Comparison of ENCODE assay signal across 19 mouse cellular contexts in the genomic region with DNA sequence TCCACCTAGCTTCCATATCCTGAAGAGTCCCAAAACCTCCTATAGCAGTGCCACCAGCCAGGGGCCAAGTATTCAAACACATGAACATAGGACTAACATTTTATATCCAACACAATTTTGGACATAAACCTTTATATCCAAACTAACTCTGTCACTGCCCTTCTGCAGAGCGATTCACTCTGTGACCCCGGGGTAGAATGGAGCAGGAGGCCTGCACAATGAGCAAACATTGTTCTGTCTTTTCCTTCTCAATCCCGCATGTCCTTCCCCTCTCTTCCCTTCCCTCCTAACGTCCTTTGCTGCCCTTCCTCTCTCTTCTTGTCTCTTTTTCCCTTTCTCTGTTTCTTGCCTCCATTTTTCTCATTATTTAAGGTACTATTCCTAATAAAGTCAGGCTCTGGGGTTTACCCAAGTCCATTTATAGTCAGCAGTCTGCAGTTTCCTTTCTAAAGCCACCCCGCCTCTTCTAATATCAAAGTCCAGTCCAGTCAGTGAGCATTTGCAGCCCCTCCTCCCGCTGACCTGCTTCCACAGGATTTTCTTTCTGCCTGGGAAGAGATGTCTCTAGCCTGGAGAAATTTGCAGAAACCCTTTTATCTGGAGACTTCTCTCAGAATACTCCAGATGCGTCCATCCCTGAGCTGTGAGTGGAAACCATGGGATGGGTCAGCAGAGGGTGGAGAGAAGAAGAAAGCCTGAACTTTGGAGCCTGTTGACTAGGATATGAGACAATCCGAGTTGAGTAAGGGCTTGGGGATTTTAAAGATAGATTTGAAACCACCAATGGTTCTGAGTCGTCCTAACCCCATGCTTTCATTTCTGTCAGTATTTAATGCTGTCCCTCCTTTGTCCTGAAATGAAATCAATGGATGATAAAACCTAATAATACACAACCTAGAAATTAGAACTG. TPM values are rescaled to one million over a fixed set of nuclear protein-coding genes. Genes with fewer than 3 reads are reported as not detected.
DNase-seq lines count a peak whose midpoint lies in the region; ATAC-seq and TF ChIP-seq lines count a peak whose summit lies in the region.
"Had no signal": no experiment of that assay in that cellular context is flagged by ENCODE, and none has a peak within 500 bp of the region (broad histone marks: within the 10 kb centered on the region; RNA-seq: fewer than 3 reads in every experiment).

Gene Agxt2, plus strand, starts transcription at position 494 of the 910 bp plus-strand sequence.

- peak within 1 kb of the TSS in 1 of 2 experiments; percentile 36; a peak in 3 of 4 replicates for H3K4me3 ChIP-seq in liver, embryonic 14.5 days (ENCODE audit: insufficient read depth in 1 of 2, low read depth in 2 of 2, low read length in 2 of 2)
- H3K4me3 ChIP-seq in hindbrain, embryonic 11.5 days (ENCODE audit: low read depth, low read length) = no peak within 1 kb of the TSS
- H3K4me3 ChIP-seq: limb, embryonic 10.5 days had no signal

- no peaks in the 10 kb centered on the region for H3K36me3 ChIP-seq in liver, embryonic 14.5 days (replicated peaks; ENCODE audit: control insufficient read depth, insufficient read depth, low read depth)
- no peaks in the 10 kb centered on the region for H3K36me3 ChIP-seq in hindbrain, embryonic 11.5 days (ENCODE audit: control insufficient read depth, insufficient read depth, low read length)
- H3K36me3 ChIP-seq: limb, embryonic 10.5 days had no signal

- H3K4me1 ChIP-seq in liver, embryonic 14.5 days (replicated peaks; ENCODE audit: control insufficient read depth in 2 of 2, insufficient read depth in 2 of 2, low read length in 1 of 2) = peaks cover 0 to 2% of the 10 kb centered on the region in 2 experiments; a peak in 1 of 4 replicates
- H3K4me1 ChIP-seq in hindbrain, embryonic 11.5 days (replicated peaks; ENCODE audit: control insufficient read depth, insufficient read depth, low read length) = no peaks in the 10 kb centered on the region
- H3K4me1 ChIP-seq: limb, embryonic 10.5 days had no signal

- peak; percentile 27 for DNase-seq in retina, postnatal 1 day
- no peak for DNase-seq in retina, embryonic 14.5 days (ENCODE audit: low spot score)
- peak; percentile 72 to 84 for DNase-seq in kidney, postnatal 25 days
- DNase-seq in liver, embryonic 14.5 days (ENCODE audit: low read depth in 3 of 3, low spot score in 3 of 3) = no peak
- no peak for DNase-seq in hindbrain, embryonic 11.5 days (ENCODE audit: low spot score)
- DNase-seq in lung, adult 18-20 months = no peak
- DNase-seq in ovary, postnatal 10 days (ENCODE audit: low spot score) = no peak
- no peak for DNase-seq in layer of hippocampus, adult 11-12 months (ENCODE audit: low spot score)
- DNase-seq: cerebellum, adult 11-12 months; cerebellum, postnatal 36 days; gastrocnemius, postnatal 14 days; heart, postnatal 36 days had no signal

- peak; percentile 50; the same call in 1 of the 2 replicates for ATAC-seq in liver, embryonic 14.5 days (ENCODE audit: insufficient read depth)
- no peak for ATAC-seq in hindbrain, embryonic 11.5 days (ENCODE audit: low FRiP score)
- ATAC-seq: lung, postnatal 0 days; Patski had no signal

- H3K9me3 ChIP-seq in liver, embryonic 14.5 days (ENCODE audit: control insufficient read depth, low read length) = no peaks in the 10 kb centered on the region
- H3K9me3 ChIP-seq in hindbrain, embryonic 11.5 days (ENCODE audit: control insufficient read depth, low read length) = no peaks in the 10 kb centered on the region
- H3K9me3 ChIP-seq: limb, embryonic 10.5 days had no signal

- H3K27ac ChIP-seq in liver, embryonic 14.5 days = no peak within 1 kb of the TSS
- H3K27ac ChIP-seq in hindbrain, embryonic 11.5 days (ENCODE audit: low read depth, low read length) = no peak within 1 kb of the TSS
- H3K27ac ChIP-seq: limb, embryonic 10.5 days had no signal

- no peak for TF ChIP-seq EP300 in liver, embryonic 14.5 days (IDR thresholded peaks at IDR 0.05; ENCODE audit: low read depth)

- peak within 1 kb of the TSS; percentile 21 for H3K4me2 ChIP-seq in liver, embryonic 14.5 days (ENCODE audit: low read depth)
- H3K4me2 ChIP-seq in hindbrain, embryonic 11.5 days (replicated peaks; ENCODE audit: low read depth, low read length) = no peak within 1 kb of the TSS
- H3K4me2 ChIP-seq: heart, embryonic 11.5 days had no signal

- no peak for TF ChIP-seq CTCF in liver, embryonic 14.5 days (IDR thresholded peaks at IDR 0.05; ENCODE audit: low read depth)

- no peaks in the 10 kb centered on the region for H3K27me3 ChIP-seq in liver, embryonic 14.5 days (ENCODE audit: control insufficient read depth, insufficient read depth, low read length)
- H3K27me3 ChIP-seq in hindbrain, embryonic 11.5 days (ENCODE audit: control insufficient read depth, insufficient read depth, low read length) = no peaks in the 10 kb centered on the region

- no peak within 1 kb of the TSS for H3K9ac ChIP-seq in liver, embryonic 14.5 days (replicated peaks)
- no peak within 1 kb of the TSS for H3K9ac ChIP-seq in hindbrain, embryonic 11.5 days (ENCODE audit: low read depth, low read length)

- WGBS in liver, embryonic 14.5 days (ENCODE audit: insufficient replicate concordance) = 49% methylated on average over 9 of the region's 9 CpGs
- 81% methylated on average over 9 of the region's 9 CpGs for WGBS in hindbrain, embryonic 11.5 days

RNA-seq across cellular contexts. Expression of gene Agxt2, which starts in this region (rescaled TPM):
- 8.0 and 11.2 TPM in 2 replicates for polyA plus RNA-seq in liver, embryonic 14.5 days (2012; rRNA removed)
- 7.5 and 9.4 TPM in 2 replicates for polyA plus RNA-seq in liver, embryonic 14.5 days (2014; fragmentation: Nextera tagmentation; extraction: Ambion mirVana)
- not detected in 2 replicates for polyA plus RNA-seq in hindbrain, embryonic 11.5 days (2014; fragmentation: Nextera tagmentation; extraction: Ambion mirVana)
- polyA plus RNA-seq: brain, embryonic 14.5 days; embryonic facial prominence, embryonic 11.5 days; limb, embryonic 10.5 days; lung, postnatal 0 days; neural tube, embryonic 14.5 days; Patski had no signal

Comparison
In these comparisons a context has a peak if more than half of its experiments do, and no peak if none do; other contexts are left out.
1. DNase-seq: peak in retina, postnatal 1 day (single experiment) and kidney, postnatal 25 days (2 of 2); none in retina, embryonic 14.5 days (single experiment), liver, embryonic 14.5 days (0 of 3), hindbrain, embryonic 11.5 days (single experiment), lung, adult 18-20 months (0 of 2), ovary, postnatal 10 days (single experiment) and layer of hippocampus, adult 11-12 months (single experiment).